Mouse (Mus musculus) adrenal gland, adult 8-10 months (tissue): Measurements from ENCODE around the gene Iqsec1. TPM values are rescaled to one million over a fixed set of nuclear protein-coding genes. Genes with fewer than 3 reads are reported as not detected.

Experiments
- DNase-seq: peaks from one replicate; pipeline ENCODE4 v3.0.0; 2022
- total RNA-seq, 4 experiments: library from RNA; stranded (reverse); gene quantifications; 2 replicates each; pipeline ENCODE4 v1.2.4; 2022

The Iqsec1 gene
- total RNA-seq, 4 experiments from 2014 or later = 110 to 149 (median 131) TPM

DNA sequence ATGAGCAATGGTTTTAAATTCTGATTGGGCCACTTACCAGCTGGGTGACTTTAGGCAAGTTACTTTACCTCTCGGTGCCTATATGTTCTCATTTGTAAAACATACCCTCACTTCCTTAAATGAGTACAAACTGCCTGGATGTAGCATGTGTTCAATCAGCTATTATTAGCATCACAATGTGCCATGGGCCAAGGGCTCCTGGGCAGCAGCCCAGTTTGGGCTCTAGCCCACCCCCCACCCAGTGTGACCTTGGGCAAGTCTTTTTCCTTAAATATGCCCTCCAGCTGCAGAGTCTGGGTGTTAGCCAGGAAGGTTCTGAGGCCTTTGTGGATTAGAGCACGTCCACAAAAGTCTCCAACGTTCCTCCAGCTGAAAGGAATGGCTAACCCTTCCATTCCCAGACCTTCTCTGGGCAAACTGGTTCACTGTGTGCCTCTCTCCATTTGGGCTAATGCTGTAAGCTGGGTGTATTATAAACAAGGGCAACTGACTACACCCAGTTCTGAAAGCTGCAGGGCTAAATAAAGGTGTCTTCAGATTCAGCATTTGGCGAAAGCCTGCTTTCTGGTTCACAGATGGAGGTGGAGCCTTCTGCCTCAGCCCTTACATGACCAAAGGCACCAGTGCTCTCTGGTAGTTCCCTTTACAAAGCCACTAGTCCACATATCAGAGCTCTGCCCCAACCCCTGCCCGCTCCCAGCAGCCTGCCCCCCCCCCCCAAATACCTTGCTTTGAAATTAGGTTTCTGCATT, 101.3 kb downstream of the Iqsec1 start:
- no peak for DNase-seq

DNA sequence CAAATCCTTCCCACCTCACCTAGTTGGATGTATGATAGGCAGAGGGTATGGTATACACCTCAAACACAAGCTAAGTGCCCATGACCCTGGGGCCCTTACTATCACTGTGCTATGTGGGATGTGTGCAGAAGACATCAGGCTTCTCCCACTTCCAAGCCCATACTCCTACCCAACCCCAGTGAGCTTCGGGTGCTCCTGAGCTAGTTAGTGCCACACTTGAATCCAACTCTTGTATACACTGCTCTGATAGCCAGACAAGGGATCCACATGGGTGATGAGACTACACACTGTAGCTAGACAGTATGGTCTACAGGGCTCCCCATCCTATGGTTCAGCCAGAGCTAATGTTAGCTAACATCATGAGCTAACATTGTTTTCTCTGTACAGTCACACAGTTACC, 102.9 kb downstream of the Iqsec1 start:
- DNase-seq = no peak

DNA sequence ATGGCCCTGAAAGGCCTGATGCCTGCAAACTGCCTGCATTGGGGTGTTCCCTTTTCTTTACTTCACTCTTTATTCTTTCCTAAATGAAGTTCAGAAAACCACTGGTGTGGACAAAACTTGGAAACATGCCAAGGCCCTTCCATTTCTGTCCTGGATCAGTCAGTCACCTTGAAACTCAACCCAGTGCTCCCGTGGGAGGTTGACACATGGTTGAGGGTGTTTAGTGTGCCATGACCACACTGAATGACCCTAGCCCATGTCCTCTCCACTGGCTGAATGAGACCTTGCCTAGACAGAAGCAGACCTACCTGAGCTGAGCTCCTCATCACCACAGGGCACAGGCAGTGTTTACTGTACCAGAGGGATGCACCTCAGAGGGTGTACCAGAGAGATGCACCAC, 103.9 kb downstream of the Iqsec1 start:
- DNase-seq = peak; percentile 6

DNA sequence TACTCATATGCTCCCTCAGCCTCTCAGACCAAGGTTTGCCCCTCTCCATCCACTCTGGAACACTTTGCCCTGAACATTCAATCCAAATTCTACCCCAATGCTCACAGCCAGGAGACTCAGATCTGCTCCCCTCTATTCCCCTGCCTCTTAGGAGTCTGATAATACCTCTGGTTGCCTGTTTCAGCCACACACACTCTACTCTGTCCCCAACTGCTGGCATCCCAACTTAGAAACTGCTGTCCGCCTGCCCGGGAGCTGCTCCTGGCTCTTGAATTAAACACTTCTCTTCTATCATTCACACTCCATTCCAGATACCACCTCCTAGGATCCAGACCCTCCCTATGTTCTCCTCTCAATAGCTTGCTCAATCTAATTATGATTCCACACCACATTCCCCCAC, 107.5 kb downstream of the Iqsec1 start:
- no peak for DNase-seq

DNA sequence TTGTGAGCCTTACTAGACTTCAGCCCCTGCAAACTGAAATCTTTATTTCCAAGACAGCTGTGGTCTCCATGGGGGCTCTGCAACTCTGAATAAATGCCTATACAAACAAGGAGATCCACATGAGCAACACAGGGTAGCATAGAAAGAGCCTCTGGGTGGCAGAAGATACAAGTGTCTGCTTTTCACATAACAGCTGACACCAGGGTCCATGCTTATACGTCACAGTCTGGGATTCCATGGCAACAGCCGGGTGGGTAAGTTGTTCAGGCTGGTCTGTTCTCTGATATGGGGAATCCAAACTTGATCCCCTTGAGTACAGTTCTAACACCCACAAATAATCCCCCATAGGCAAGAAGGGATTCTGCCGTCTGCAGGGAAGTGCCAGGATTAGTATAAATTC, 108.1 kb downstream of the Iqsec1 start:
- DNase-seq = no peak

DNA sequence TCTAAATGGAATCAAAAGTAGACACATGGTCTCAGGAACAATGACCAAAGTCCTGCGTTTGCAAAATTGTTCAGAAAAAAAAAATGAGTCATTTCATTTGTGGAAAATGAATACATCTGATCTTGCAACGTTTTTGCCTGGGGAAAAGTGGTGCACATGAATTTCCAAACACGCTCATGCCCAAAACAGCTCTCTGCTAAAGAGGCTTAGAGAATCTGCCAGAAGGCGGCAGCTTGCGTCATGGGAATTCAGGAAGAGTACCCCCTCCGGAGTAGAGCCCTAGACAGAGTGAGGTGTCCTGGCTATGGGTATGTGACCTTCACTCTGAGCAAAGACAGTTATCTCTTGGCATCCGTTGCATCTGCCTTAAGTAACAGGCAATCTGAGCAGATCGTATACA, 116.9 kb downstream of the Iqsec1 start:
- DNase-seq = no peak

DNA sequence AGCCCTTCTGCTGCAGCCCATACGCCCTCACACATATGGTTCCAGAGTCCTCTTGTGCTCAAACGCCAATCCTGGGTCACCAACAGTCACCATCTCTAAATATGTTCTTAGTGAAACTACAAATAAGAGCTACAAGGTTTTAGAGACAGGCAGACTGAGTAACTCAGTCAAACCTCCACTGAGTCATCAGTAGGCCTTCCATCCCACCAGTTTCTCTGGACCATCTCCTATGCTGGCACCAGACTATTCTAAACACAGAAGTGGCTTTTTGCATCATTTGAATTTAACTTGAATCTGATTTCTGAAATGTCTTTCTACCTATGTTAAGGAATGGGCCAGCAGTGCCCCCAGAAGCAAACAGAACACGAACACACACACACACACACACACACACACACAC, 120.5 kb downstream of the Iqsec1 start:
- no peak for DNase-seq

DNA sequence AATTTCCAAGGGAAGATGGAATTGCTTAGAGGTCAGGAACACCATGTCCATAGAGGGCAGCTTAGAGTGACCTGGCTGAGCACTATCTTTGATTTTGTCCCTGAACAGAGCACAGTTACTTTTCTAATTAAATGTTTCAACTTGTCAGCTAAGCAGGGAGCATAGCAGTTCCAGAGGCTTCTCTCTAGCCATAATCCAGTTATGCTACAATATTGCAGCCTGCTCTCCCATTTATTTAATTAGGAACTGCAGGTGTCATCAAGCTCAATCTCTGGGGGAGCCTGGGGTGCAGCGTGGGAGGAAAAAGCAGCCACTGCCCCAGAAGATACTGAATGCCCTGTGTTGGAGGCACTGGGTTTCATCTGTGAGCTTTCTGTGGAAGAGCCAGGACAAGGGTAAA, 127.1 kb downstream of the Iqsec1 start:
- DNase-seq = no peak

DNA sequence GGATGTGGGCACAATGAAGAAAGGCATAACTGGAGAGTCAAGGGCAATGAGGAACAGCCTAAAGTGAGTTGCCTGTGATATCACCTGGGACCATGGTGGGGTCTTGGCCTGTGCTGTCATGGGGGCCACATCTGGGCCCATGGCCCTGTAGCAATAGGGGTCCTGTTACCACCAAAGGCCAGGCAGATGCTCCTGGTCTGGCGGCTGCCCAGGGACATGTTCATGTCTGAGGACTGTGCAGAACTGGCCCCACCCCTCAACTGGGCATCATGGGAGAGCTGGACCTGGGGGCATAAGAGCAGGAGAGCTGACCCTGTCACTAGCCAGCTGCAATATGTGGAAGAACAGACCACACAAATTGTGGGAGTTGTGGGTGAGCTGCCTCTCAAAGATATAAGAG, 130.6 kb downstream of the Iqsec1 start:
- DNase-seq = no peak

DNA sequence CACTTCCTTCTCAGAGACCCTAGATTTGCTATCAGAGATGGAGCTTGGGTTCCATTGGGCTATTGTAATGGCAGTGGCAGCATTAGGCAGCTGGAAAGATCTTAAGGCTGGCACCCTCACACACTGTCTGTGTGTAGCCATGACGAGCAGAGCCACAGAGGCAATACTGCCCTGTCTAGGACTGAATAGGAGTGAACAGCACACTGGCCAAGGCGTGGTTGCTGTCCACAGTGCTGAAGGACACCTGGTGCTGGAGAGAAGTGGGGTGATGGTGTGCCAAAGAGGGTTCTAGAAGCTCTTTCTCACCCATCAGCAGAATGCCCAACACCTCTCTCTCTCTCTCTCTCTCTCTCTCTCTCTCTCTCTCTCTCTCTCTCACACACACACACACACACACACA, 136.1 kb downstream of the Iqsec1 start:
- no peak for DNase-seq

DNA sequence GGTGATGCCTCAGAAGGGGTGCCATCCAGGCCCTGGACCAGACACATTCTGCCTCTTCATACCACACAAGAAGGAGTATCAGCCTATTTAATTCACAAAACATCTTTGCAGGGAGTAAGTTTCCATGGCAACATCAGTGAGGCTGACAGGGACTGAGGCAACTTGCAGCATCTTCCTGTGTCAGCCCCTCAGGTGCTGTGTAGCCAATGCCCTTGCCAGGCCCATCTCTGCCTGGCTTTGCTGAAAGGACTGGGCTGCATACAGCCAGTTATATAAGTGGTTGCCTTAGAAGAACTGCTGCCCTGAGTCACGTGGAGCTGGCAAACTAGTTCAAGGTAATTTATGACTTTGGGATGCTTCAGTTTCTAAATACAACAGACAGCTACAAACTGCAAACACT, 140.4 kb downstream of the Iqsec1 start:
- DNase-seq = peak; percentile 3

DNA sequence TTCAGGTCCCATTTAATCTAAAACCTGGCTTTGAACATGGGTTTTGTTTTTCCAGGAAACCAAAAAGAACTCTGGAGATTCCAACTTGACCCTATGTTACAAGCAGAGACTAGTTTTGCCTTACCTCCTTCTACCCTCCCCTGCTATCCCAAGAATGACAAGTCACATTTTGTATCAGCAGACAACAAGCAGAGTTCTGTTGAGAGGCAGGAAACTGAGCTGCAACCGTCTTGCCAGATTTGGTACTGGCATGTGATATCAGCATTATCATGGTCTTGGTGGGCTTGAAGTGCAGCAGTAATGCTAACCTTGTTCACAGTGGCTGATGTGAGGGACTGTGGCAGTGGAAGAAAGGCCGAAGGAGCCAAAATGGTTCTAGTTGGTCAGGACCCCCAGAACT, 141.0 kb downstream of the Iqsec1 start:
- no peak for DNase-seq

DNA sequence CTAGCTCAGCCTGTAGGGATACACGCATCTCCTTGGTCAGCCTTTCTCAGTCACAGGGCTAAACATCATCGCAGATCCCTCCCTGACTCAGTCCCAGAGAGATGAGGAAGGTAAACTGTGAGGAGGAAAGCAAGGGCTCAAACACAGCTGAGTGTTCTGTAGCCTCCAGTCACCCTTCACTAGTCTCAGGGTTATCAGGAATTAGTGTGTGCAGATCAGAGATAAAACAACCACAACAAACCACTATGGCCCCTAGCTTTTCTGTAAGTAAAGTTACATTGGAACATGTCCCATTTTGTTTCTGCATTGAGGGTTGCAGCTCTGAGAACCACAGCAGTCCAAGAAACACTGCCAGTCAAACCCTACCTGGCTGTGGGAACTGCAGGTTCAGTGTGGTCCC, 148.5 kb downstream of the Iqsec1 start:
- DNase-seq = no peak

DNA sequence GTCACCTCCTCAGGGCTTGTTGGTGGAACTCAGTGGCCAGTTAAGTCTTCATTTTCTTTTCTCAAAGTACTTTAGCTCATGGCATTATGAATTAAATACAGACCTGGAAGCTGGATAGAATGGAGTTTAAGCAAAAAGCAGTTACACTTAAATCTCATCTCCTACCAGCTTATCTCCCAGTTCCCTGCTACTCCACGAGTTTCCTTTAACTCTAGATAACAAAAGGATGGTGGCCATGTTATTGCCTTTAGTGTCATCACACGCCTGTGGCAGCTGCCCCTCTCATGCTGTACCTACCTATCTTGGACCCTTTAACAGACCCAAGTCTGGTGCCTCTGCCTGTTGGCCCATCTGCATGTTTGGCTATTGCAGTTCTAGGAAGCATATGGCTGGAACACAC, 151.7 kb downstream of the Iqsec1 start:
- no peak for DNase-seq

DNA sequence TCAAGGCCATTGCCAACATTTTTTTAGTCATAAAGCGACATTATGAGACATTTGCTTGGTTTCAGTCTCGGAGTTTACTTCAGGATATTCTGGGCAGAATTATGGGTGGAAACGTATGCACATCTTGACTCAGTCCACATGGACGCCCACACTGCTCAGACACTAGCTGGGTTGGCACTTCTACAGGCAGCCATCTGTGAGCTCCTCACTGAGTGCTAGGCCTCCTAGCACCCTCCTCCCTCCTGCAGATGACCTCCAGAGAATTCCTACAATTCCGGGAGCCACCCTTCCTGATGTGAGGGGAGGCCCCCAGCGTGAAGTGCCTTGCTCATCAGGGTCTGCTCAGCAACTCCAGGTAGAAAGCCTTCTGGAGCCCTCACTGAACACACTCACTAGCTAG, 158.9 kb downstream of the Iqsec1 start:
- DNase-seq = no peak

DNA sequence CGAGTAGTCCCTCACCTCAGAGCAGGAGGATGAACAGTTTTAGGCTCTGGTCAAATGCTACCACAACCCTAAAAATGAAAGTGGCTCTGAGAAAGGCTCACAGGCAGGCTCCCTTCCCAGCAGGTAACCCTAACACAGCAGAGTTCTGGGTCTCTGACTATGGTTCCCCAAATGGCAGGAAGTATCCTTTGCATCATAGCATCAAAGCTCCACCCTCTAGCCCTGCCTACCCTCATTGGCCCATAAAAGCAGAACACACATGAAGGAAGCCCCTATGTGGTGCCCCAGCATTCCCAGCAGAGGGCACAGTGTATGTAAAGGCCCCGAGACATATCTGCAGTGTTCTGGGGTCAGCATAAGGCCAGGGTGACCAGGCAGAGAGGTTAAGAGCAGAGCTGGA, 163.4 kb downstream of the Iqsec1 start:
- no peak for DNase-seq

DNA sequence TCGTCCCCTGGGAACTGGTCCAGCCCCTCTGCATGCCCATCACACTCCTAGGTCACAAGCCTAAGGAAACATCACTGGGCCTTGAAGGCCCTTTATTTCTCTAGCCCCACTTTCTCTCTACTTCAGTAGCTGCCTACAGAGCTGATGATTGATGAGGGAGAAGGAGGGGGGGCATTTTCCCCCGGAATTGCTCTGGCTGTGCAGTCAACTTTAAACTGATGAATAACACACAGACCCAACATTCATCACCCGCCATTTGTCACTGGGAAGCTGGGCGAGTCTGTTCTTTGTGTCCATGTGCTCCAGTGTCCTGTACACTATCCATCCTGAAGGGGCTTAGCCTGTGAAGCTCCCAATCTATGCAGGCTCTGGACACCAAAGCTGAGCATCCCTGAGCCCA, 165.2 kb downstream of the Iqsec1 start:
- no peak for DNase-seq

DNA sequence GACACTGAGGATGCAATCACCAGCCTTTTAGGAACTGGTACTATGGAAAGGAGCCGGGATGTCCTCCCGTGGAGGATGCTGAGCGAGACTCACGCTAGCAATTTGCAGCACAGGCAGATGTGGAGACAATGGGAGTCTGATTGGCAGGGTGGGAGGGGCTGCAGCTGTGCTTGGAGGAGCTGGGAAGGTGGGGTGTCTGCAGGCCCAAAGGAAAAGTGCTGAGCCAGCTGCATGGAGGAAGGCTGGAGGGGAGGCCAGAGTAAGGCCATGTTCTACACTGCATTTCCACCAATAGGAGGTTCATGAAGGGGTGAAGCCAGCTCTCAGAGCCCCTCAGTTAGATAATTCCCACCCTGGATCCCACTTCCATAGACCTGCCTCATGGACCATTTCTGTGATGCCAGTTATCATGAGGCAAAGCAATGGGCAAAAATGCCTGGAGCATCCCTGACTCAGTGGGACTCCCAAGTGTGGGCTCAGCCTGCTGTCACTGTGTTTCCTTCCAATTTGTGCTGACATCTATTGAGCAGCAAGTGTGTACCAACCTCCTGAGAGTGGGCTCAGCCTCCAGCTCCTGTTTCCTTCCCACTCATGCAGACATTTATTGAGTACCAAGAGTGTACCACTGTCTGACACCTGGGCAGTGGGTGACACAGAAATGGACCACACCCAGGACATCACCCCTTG, 166.4 kb downstream of the Iqsec1 start:
- DNase-seq = no peak

DNA sequence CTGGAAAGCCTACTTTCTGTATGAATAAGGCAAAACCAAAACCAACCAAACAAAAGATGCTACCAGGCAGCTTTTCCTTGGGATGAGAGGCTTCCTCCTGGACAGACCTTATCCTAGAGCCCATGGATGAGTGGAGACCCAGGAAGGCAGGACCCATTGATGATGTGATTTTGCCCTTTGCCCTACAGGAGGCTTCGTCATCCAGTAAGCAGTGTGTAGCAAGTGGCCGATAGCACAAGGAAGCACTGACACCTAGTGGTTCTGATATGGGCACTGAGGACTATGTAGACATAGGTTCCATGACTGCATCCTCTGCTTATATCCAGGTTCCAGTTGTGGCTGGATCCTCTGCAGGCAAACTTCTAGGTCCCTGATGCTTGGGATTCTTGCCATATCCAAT, 168.6 kb downstream of the Iqsec1 start:
- DNase-seq = no peak

DNA sequence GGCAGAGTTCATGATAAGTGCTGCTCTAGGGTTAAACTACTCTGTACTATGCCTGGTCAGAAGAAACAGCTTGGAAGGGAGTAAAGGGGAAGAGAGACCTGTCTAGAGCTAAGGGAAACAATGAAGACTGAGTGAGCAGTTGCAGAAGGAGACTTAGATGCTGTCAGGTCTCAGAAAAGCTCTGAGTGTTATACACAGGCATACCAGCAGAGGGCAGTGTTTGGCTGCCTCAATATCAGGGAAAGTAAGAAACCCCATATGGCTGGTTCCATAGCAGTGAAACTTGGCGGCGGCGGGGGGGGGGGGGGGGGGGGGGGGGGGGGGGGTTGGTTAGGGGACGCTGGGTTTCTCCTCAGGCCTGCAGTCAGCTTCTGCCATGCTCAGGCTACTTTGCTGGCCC, 169.5 kb downstream of the Iqsec1 start:
- DNase-seq = peak; percentile 30

DNA sequence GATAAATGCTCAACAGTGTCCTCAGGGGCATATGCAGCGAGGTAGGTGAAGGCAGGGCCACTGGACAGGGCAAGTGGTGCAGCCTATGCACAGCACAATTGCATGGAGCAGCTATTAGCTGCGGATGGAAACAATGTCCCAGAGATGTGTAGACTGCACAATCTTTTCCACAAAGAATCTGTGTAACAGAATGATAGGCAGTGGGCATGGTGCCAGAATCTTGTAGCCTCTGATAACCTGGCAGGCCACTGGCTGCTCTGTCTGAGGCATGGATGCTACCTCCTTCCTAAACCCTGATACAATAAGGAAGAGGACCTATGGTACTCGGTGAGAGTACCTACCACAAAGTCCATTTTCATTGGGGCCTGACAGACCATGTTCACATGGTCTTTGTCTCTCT, 171.9 kb downstream of the Iqsec1 start:
- no peak for DNase-seq

DNA sequence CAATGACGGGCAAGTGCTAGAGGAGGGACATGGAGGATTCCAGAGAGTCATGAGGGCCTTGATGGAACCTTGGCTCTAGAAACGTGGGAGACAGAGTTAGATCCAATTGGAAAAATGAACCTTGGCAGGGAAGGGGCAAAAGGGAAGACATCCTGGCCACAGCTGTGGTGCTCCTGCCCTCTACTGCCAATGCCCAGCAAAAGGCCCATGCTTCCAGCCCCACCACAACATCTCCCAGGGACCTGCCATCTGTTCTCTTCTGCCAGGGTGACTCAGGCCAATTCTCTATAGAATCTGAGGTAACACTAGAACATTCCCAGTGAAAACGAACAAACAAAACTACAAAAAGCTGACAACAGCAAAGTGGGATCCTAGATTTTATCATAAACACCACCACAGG, 173.1 kb downstream of the Iqsec1 start:
- no peak for DNase-seq

DNA sequence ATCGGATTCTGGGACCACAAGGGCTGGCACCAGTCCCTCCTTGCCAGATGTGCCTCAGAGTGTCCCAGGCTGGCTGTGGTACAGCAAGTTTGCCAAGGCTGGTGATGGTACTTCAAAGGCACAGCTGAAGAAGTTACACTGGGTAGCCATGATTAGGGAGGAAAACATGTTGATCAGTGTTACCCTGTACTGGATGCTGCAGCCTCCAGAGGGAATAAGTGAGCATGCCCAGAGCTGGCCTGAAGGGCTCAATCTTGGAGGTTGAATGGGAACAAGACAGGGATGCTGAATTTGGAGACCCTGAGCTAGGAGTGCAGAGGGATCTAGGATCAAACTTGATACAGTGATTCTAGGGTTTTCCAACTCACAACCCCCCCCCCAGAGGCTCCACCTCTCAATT, 175.0 kb downstream of the Iqsec1 start:
- no peak for DNase-seq

DNA sequence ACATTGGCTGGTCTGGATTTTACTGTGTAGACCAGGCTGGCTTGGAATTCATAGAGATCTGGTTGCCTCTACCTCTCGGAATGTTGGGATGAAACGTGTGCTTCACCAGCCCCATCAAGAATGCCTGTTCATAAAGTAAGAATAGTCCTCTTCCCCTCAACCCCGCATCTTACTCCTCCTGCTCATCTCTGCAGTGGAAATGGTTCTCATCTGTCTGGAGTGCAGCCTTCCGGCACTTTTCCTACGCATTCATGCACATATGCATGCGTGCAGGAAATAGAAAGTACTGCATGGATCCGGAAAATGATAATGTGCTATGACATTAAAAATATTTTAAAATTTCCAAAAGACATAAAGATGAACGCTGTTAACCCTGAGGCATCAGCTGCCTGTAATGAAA, 175.9 kb downstream of the Iqsec1 start:
- DNase-seq = no peak

DNA sequence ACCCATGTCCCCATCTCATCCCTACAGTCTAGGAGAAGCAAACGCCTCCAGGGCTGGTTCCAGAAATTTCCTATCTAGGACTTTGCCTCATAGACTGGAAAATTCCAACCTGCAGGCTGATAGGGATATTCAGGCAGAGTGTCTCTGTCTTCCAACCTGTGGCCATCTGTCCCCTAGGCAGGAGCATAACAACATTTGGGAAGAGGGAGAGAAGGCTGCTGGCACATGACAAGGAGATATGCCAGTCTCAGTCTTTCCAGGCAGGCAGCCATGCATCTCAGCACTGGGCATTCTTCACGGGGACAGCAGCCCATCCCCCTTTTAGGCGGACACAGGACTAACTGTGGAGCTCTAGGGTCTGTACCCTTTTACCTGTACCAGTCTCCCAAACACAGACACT, 176.4 kb downstream of the Iqsec1 start:
- no peak for DNase-seq
